Mouse (Mus musculus) neutrophil, adult 65 days (primary cell): ENCODE measurements around the gene Chst15. TPM values are rescaled to one million over a fixed set of nuclear protein-coding genes. Genes with fewer than 3 reads are reported as not detected.

Experiments
- total RNA-seq: library from RNA; stranded (reverse); gene quantifications from 2 replicates; pipeline ENCODE4 v1.2.4, GENCODE M21; 2023

Chst15 gene
- total RNA-seq = 93.9 and 98.7 TPM in 2 replicates

DNA sequence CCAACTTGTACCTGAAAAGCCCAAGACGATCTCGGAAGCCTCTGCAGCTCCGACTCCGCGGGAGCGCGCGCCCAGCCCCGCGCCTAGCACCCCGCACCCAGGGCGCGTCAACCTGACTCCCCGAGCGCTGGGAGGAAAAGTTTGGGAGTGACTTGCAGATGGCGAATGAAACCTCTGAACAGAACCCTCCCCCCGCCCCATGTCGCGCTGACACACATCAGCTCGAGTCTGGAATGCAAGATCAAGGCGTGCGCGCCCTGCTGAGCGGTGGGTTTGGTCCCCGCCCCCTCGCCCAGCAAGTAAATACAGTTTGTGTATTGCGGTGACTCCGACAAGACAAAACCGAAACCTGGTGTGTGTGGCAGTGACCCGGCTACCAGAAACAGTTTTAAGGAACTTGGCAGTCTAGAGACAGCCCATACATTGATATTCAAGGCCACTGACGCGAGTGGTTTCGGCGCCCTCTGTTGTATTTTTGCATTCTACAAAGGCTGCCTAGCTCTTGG, at the start of gene Chst15:
Chst15 (minus strand) TSS at position 193 of the 506 bp plus-strand sequence.

Other genes starting within 250 kb of the Chst15 start
- gene Cpxm2, start 162.5 kb downstream of the Chst15 start, total RNA-seq = not detected in 2 replicates